Mouse (Mus musculus): Measurements from ENCODE around the gene Parp4. TPM values are rescaled to one million over a fixed set of nuclear protein-coding genes. Genes with fewer than 3 reads are reported as not detected.

The Parp4 gene
- polyA plus RNA-seq, 1 experiment from 2014 or later, result 4.7 TPM

DNA sequence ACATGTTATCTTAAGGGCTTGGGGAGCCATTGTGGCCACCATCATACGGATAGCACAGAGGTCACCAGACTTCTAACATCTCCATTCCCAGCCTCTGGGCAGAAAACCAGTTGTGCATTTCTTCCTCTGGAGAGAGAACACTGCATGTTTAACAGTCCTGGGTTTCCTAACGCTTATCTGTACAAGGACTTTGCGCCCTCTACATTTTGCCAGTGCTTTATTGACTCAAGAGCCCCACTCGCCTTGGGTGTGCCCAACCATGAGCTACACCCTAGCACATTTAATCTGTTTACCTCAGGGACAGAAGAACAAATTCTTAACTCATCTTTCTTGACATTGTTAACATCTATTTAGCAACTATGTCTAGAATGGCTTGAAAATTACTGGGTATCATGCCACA, 50.8 kb downstream of the Parp4 start:
- H3K27ac ChIP-seq (ENCODE audit: low read depth), result no peak overlapping the region
- H3K9me3 ChIP-seq (ENCODE audit: control insufficient read depth, low read length), result no peaks in the 10 kb centered on the region
- no peaks in the 10 kb centered on the region for H3K4me1 ChIP-seq (replicated peaks; ENCODE audit: control insufficient read depth, insufficient read depth, low read length)
- DNase-seq (ENCODE audit: low spot score) (no peak), ATAC-seq (replicated peaks; ENCODE audit: low FRiP score, low TSS enrichment, low read depth) (no peak)
- H3K4me3 ChIP-seq (ENCODE audit: low read depth, low read length), result no peak overlapping the region
- WGBS, result 75% methylated on average over 4 of the region's 4 CpGs
- no peaks in the 10 kb centered on the region for H3K27me3 ChIP-seq (replicated peaks; ENCODE audit: control insufficient read depth, insufficient read depth, low read length)
- H3K9ac ChIP-seq (ENCODE audit: low read length), result no peak overlapping the region
- H3K36me3 ChIP-seq (ENCODE audit: control insufficient read depth, insufficient read depth, low read length), result no peaks in the 10 kb centered on the region
- H3K4me2 ChIP-seq (ENCODE audit: low read length), result no peak overlapping the region

- no peak overlapping the region for H3K9ac ChIP-seq (ENCODE audit: low read length)
- WGBS, result 94% methylated on average over 3 of the region's 3 CpGs
- no peaks in the 10 kb centered on the region for H3K4me1 ChIP-seq (replicated peaks; ENCODE audit: control insufficient read depth, insufficient read depth, low read length)
- H3K9me3 ChIP-seq (ENCODE audit: control insufficient read depth, low read length), result no peaks in the 10 kb centered on the region
- ATAC-seq (replicated peaks; ENCODE audit: low FRiP score, low TSS enrichment, low read depth), result no peak
- H3K4me2 ChIP-seq (ENCODE audit: low read length), result no peak overlapping the region
- no peak overlapping the region for H3K27ac ChIP-seq (ENCODE audit: low read depth)
- H3K27me3 ChIP-seq (replicated peaks; ENCODE audit: control insufficient read depth, insufficient read depth, low read length), result no peaks in the 10 kb centered on the region
- no peak overlapping the region for H3K4me3 ChIP-seq (ENCODE audit: low read depth, low read length)
- no peak for DNase-seq (ENCODE audit: low spot score)
- no peaks in the 10 kb centered on the region for H3K36me3 ChIP-seq (ENCODE audit: control insufficient read depth, insufficient read depth, low read length)
Observed at GRCm38 (mm10) chr14:56628336-56628735, 52.9 kb downstream of the Parp4 start.

DNA sequence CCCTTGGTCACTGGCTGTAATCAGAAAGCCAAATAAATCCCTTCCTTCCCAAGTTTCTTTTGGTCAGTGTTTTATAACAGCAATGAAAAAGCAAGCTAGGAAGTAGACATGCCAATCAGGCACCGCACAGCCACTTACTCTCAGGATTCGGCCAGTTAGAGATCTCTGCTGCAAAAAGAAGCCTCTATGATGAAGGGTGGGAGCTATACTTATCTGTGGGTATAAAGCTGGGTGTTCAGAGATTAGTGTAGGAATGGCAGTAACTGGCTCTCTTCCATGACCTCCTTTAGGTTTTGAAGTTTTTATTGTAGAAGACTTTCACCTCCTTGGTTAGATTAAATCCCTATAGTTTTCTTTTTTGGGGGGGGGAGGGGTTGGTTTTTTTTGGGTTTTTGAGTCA, 55.7 kb downstream of the Parp4 start:
- no peak for DNase-seq (ENCODE audit: low spot score)
- Histone ChIP-seq H3K9ac (ENCODE audit: low read length) (no peak overlapping the region), H3K36me3 (ENCODE audit: control insufficient read depth, insufficient read depth, low read length) (no peaks in the 10 kb centered on the region), H3K4me2 (ENCODE audit: low read length) (no peak overlapping the region), H3K27me3 (replicated peaks; ENCODE audit: control insufficient read depth, insufficient read depth, low read length) (no peaks in the 10 kb centered on the region), H3K4me3 (ENCODE audit: low read depth, low read length) (no peak overlapping the region), H3K4me1 (replicated peaks; ENCODE audit: control insufficient read depth, insufficient read depth, low read length) (no peaks in the 10 kb centered on the region), H3K9me3 (ENCODE audit: control insufficient read depth, low read length) (no peaks in the 10 kb centered on the region), H3K27ac (ENCODE audit: low read depth) (no peak overlapping the region)
- ATAC-seq (replicated peaks; ENCODE audit: low FRiP score, low TSS enrichment, low read depth), result no peak
- WGBS, result 93% methylated on average over 2 of the region's 2 CpGs

DNA sequence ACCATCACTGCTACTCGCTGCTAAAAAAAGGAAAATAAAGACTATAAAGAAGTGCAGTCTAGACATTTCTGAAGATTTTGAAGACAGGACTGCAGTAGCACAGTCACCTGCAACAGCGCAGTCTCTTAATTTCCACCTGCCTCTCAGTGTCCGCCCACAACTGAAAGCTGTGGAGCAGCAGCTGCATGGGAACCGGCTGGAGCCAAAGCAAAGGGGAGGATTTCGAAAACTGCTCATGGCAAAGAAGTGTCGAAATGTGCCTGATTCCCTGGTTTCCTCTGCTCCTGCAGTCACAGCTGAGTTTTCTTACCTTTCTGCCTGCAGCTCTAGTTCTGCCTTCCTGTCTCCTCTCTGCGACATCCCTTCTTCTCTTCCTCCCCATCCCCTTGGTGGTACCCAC, 71.8 kb downstream of the Parp4 start:
- ATAC-seq (replicated peaks; ENCODE audit: low FRiP score, low TSS enrichment, low read depth), result no peak
- no peak for DNase-seq (ENCODE audit: low spot score)
- H3K9me3 ChIP-seq (ENCODE audit: control insufficient read depth, low read length), result no peaks in the 10 kb centered on the region
- no peaks in the 10 kb centered on the region for H3K36me3 ChIP-seq (ENCODE audit: control insufficient read depth, insufficient read depth, low read length)
- no peaks in the 10 kb centered on the region for H3K4me1 ChIP-seq (replicated peaks; ENCODE audit: control insufficient read depth, insufficient read depth, low read length)
- no peak overlapping the region for H3K4me3 ChIP-seq (ENCODE audit: low read depth, low read length)
- no peaks in the 10 kb centered on the region for H3K27me3 ChIP-seq (replicated peaks; ENCODE audit: control insufficient read depth, insufficient read depth, low read length)
- no peak overlapping the region for H3K27ac ChIP-seq (ENCODE audit: low read depth)
- 72% methylated on average over 7 of the region's 7 CpGs for WGBS
- H3K9ac ChIP-seq (ENCODE audit: low read length), result no peak overlapping the region
- no peak overlapping the region for H3K4me2 ChIP-seq (ENCODE audit: low read length)

- Histone ChIP-seq H3K27me3 (replicated peaks; ENCODE audit: control insufficient read depth, insufficient read depth, low read length) (no peaks in the 10 kb centered on the region), H3K4me1 (replicated peaks; ENCODE audit: control insufficient read depth, insufficient read depth, low read length) (no peaks in the 10 kb centered on the region), H3K4me2 (ENCODE audit: low read length) (no peak overlapping the region), H3K36me3 (ENCODE audit: control insufficient read depth, insufficient read depth, low read length) (no peaks in the 10 kb centered on the region), H3K4me3 (ENCODE audit: low read depth, low read length) (no peak overlapping the region), H3K9me3 (ENCODE audit: control insufficient read depth, low read length) (peaks cover 9% of the 10 kb centered on the region; the same call in 1 of the 2 replicates), H3K27ac (ENCODE audit: low read depth) (no peak overlapping the region), H3K9ac (ENCODE audit: low read length) (no peak overlapping the region)
- no peak for ATAC-seq (replicated peaks; ENCODE audit: low FRiP score, low TSS enrichment, low read depth)
- no peak for DNase-seq (ENCODE audit: low spot score)
Observed at GRCm38 (mm10) chr14:56649448-56649847, 74.0 kb downstream of the Parp4 start.

DNA sequence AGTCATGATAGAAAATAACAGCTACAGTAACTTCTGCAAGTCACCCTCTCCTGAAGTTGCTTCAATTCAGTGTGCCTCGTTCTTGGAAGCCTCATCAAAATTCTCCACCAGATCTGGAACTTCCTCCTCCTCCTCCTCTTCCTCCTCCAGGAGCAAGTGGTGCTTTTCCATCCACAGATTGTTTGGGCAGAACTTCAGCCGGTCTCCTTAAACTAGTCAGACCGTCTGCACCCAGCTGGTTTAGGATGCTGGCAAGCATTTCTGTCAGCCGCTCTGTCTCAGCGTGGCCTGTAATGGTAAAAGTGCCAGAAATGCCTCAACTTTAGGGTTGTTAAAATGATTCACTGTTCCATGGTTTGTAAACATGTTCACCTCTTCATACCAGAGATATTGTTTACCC, 90.2 kb downstream of the Parp4 start:
- no peaks in the 10 kb centered on the region for H3K36me3 ChIP-seq (ENCODE audit: control insufficient read depth, insufficient read depth, low read length)
- WGBS, result 33% methylated on average over 5 of the region's 5 CpGs
- H3K9ac ChIP-seq (ENCODE audit: low read length), result no peak overlapping the region
- DNase-seq (ENCODE audit: low spot score), result no peak
- H3K4me2 ChIP-seq (ENCODE audit: low read length), result no peak overlapping the region
- H3K9me3 ChIP-seq (ENCODE audit: control insufficient read depth, low read length), result no peaks in the 10 kb centered on the region
- H3K27me3 ChIP-seq (replicated peaks; ENCODE audit: control insufficient read depth, insufficient read depth, low read length), result no peaks in the 10 kb centered on the region
- H3K27ac ChIP-seq (ENCODE audit: low read depth), result no peak overlapping the region
- H3K4me3 ChIP-seq (ENCODE audit: low read depth, low read length), result no peak overlapping the region
- ATAC-seq (replicated peaks; ENCODE audit: low FRiP score, low TSS enrichment, low read depth), result no peak
- peaks cover 9% of the 10 kb centered on the region for H3K4me1 ChIP-seq (replicated peaks; ENCODE audit: control insufficient read depth, insufficient read depth, low read length)

- no peak overlapping the region for H3K9ac ChIP-seq (ENCODE audit: low read length)
- H3K9me3 ChIP-seq (ENCODE audit: control insufficient read depth, low read length), result no peaks in the 10 kb centered on the region
- ATAC-seq (replicated peaks; ENCODE audit: low FRiP score, low TSS enrichment, low read depth), result no peak
- no peak for DNase-seq (ENCODE audit: low spot score)
- peaks cover 9% of the 10 kb centered on the region for H3K4me1 ChIP-seq (replicated peaks; ENCODE audit: control insufficient read depth, insufficient read depth, low read length)
- no peak overlapping the region; the same call in 1 of the 2 replicates for H3K4me2 ChIP-seq (ENCODE audit: low read length)
- no peak overlapping the region for H3K27ac ChIP-seq (ENCODE audit: low read depth)
- H3K27me3 ChIP-seq (replicated peaks; ENCODE audit: control insufficient read depth, insufficient read depth, low read length), result no peaks in the 10 kb centered on the region
- no peak overlapping the region for H3K4me3 ChIP-seq (ENCODE audit: low read depth, low read length)
- WGBS, result 80% methylated on average over 3 of the region's 3 CpGs
- H3K36me3 ChIP-seq (ENCODE audit: control insufficient read depth, insufficient read depth, low read length), result no peaks in the 10 kb centered on the region; the same call in 1 of the 2 replicates
Observed at GRCm38 (mm10) chr14:56666909-56667308, 91.5 kb downstream of the Parp4 start.

GRCm38 (mm10) chr14:56667969-56668802, 92.8 kb downstream of the Parp4 start, which contains the start of gene Mphosph8:
TSS of gene Mphosph8 (plus strand) at chr14:56668248.
- ATAC-seq (replicated peaks; ENCODE audit: low FRiP score, low TSS enrichment, low read depth), result peak; percentile 100

More at GRCm38 (mm10) chr14:56667969-56668802, 92.8 kb downstream of the Parp4 start, which contains the start of gene Mphosph8:
- Histone ChIP-seq H3K4me3 (ENCODE audit: low read depth, low read length) (peak within 1 kb of the TSS; percentile 91), H3K27ac (ENCODE audit: low read depth) (peak within 1 kb of the TSS; percentile 90), H3K9ac (ENCODE audit: low read length) (peak within 1 kb of the TSS; percentile 75), H3K9me3 (ENCODE audit: control insufficient read depth, low read length) (no peaks in the 10 kb centered on the region), H3K4me2 (ENCODE audit: low read length) (peak within 1 kb of the TSS; percentile 91), H3K27me3 (replicated peaks; ENCODE audit: control insufficient read depth, insufficient read depth, low read length) (no peaks in the 10 kb centered on the region), H3K36me3 (ENCODE audit: control insufficient read depth, insufficient read depth, low read length) (peaks cover 13% of the 10 kb centered on the region), H3K4me1 (replicated peaks; ENCODE audit: control insufficient read depth, insufficient read depth, low read length) (peaks cover 9% of the 10 kb centered on the region)
- peak; percentile 99 for DNase-seq (ENCODE audit: low spot score)
- under 1% methylated on average over 70 of the region's 70 CpGs for WGBS

All from intestine, embryonic 14.5 days (tissue).